21 mouse cellular contexts compared by ENCODE assay signal in genomic region chr19:43611110-43611509, GRCm38 (mm10). TPM values are rescaled to one million over a fixed set of nuclear protein-coding genes. Genes with fewer than 3 reads are reported as not detected.
DNase-seq lines count a peak whose midpoint lies in the region; ATAC-seq lines count a peak whose summit lies in the region.
"Had no signal": no experiment of that assay in that cellular context is flagged by ENCODE, and none has a peak within 500 bp of the region (broad histone marks: within the 10 kb centered on the region; RNA-seq: fewer than 3 reads in every experiment).

No protein-coding gene starts in this region.

- no peaks in the 10 kb centered on the region for H3K36me3 ChIP-seq in forebrain, embryonic 11.5 days (ENCODE audit: control insufficient read depth, insufficient read depth, low read length)
- no peaks in the 10 kb centered on the region for H3K36me3 ChIP-seq in forebrain, embryonic 14.5 days (ENCODE audit: control insufficient read depth, insufficient read depth, low read length)
- H3K36me3 ChIP-seq in megakaryocyte, embryonic 14.5 days (replicated peaks; ENCODE audit: low read length): no peaks in the 10 kb centered on the region
- no peaks in the 10 kb centered on the region for H3K36me3 ChIP-seq in embryonic facial prominence, embryonic 14.5 days (ENCODE audit: control insufficient read depth, insufficient read depth, low read length)
- no peaks in the 10 kb centered on the region for H3K36me3 ChIP-seq in limb, embryonic 11.5 days (ENCODE audit: control insufficient read depth, insufficient read depth, low read length)
- H3K36me3 ChIP-seq: midbrain, embryonic 15.5 days had no signal

- H3K27me3 ChIP-seq in forebrain, embryonic 11.5 days (ENCODE audit: control insufficient read depth, insufficient read depth, low read length): peaks cover 76% of the 10 kb centered on the region
- peaks cover 60% of the 10 kb centered on the region for H3K27me3 ChIP-seq in forebrain, embryonic 14.5 days (replicated peaks; ENCODE audit: control insufficient read depth, insufficient read depth, low read length)
- H3K27me3 ChIP-seq in megakaryocyte, embryonic 14.5 days (replicated peaks): peaks cover 97% of the 10 kb centered on the region
- peaks cover 88% of the 10 kb centered on the region for H3K27me3 ChIP-seq in embryonic facial prominence, embryonic 14.5 days (replicated peaks; ENCODE audit: control insufficient read depth, insufficient read depth, low read length)
- H3K27me3 ChIP-seq in limb, embryonic 11.5 days (ENCODE audit: control insufficient read depth, insufficient read depth, low read length): peaks cover 86% of the 10 kb centered on the region

- H3K4me1 ChIP-seq in forebrain, embryonic 11.5 days (replicated peaks; ENCODE audit: control insufficient read depth, insufficient read depth, low read length): peaks cover 38% of the 10 kb centered on the region
- peaks cover 6% of the 10 kb centered on the region; the same call in 1 of the 2 replicates for H3K4me1 ChIP-seq in forebrain, embryonic 14.5 days (ENCODE audit: control insufficient read depth, insufficient read depth, low read length)
- peaks cover 80% of the 10 kb centered on the region for H3K4me1 ChIP-seq in megakaryocyte, embryonic 14.5 days
- H3K4me1 ChIP-seq in embryonic facial prominence, embryonic 14.5 days (ENCODE audit: control insufficient read depth, insufficient read depth, low read length): no peaks in the 10 kb centered on the region
- peaks cover 12% of the 10 kb centered on the region; the same call in 1 of the 2 replicates for H3K4me1 ChIP-seq in limb, embryonic 11.5 days (ENCODE audit: control insufficient read depth, insufficient read depth, low read length)

- DNase-seq in forebrain, embryonic 11.5 days (ENCODE audit: low spot score): peak; percentile 60
- no peak for DNase-seq in forebrain, embryonic 14.5 days (ENCODE audit: low spot score)
- no peak for DNase-seq in embryonic facial prominence, embryonic 14.5 days (ENCODE audit: low spot score)
- peak; percentile 50 for DNase-seq in limb, embryonic 11.5 days (ENCODE audit: low spot score)
- DNase-seq in left cerebral cortex, postnatal 14 days (ENCODE audit: low spot score in 2 of 2): no peak
- DNase-seq in testis, postnatal 10 days (ENCODE audit: low spot score): no peak
- DNase-seq: adrenal gland, postnatal 36 days; cerebellum, adult 9-11 months; heart, adult 18-20 months; heart, postnatal 14 days; kidney, adult 18-20 months; lung, postnatal 36 days had no signal

- H3K27ac ChIP-seq in forebrain, embryonic 11.5 days (ENCODE audit: low read depth, low read length): no peak overlapping the region
- no peak overlapping the region for H3K27ac ChIP-seq in forebrain, embryonic 14.5 days (ENCODE audit: low read depth, low read length)
- H3K27ac ChIP-seq in embryonic facial prominence, embryonic 14.5 days (replicated peaks; ENCODE audit: low read depth, low read length): no peak overlapping the region
- H3K27ac ChIP-seq in limb, embryonic 11.5 days (replicated peaks; ENCODE audit: low read depth, low read length): no peak overlapping the region
- H3K27ac ChIP-seq: midbrain, embryonic 15.5 days had no signal

- H3K4me2 ChIP-seq in forebrain, embryonic 11.5 days (ENCODE audit: low read depth, low read length, severe bottlenecking): no peak overlapping the region
- H3K4me2 ChIP-seq in forebrain, embryonic 14.5 days (ENCODE audit: low read length): no peak overlapping the region
- H3K4me2 ChIP-seq in embryonic facial prominence, embryonic 14.5 days (ENCODE audit: low read depth, low read length): no peak overlapping the region
- no peak overlapping the region for H3K4me2 ChIP-seq in limb, embryonic 11.5 days (ENCODE audit: low read depth, severe bottlenecking)
- H3K4me2 ChIP-seq: midbrain, embryonic 15.5 days had no signal

- no peaks in the 10 kb centered on the region for H3K9me3 ChIP-seq in forebrain, embryonic 11.5 days (ENCODE audit: control insufficient read depth, low read length)
- H3K9me3 ChIP-seq in forebrain, embryonic 14.5 days (replicated peaks; ENCODE audit: control insufficient read depth, low read length): no peaks in the 10 kb centered on the region
- H3K9me3 ChIP-seq in megakaryocyte, embryonic 14.5 days: no peaks in the 10 kb centered on the region
- H3K9me3 ChIP-seq in embryonic facial prominence, embryonic 14.5 days (ENCODE audit: control insufficient read depth, low read length): no peaks in the 10 kb centered on the region
- no peaks in the 10 kb centered on the region for H3K9me3 ChIP-seq in limb, embryonic 11.5 days (ENCODE audit: control insufficient read depth, low read length)
- H3K9me3 ChIP-seq: midbrain, embryonic 15.5 days had no signal

- no peak for ATAC-seq in forebrain, embryonic 11.5 days (replicated peaks; ENCODE audit: low FRiP score)
- ATAC-seq in forebrain, embryonic 14.5 days: no peak
- ATAC-seq in megakaryocyte, adult 5-6 weeks (ENCODE audit: poor library complexity, severe bottlenecking): no peak
- no peak for ATAC-seq in embryonic facial prominence, embryonic 14.5 days (ENCODE audit: low read depth)
- ATAC-seq in limb, embryonic 11.5 days (ENCODE audit: insufficient number of reproducible peaks, low FRiP score, low TSS enrichment, low read depth): no peak
- ATAC-seq: midbrain, embryonic 15.5 days had no signal

- H3K9ac ChIP-seq in forebrain, embryonic 11.5 days (ENCODE audit: low read length): no peak overlapping the region
- H3K9ac ChIP-seq in forebrain, embryonic 14.5 days (ENCODE audit: low read length): no peak overlapping the region
- no peak overlapping the region for H3K9ac ChIP-seq in embryonic facial prominence, embryonic 14.5 days (ENCODE audit: low read depth, low read length)
- H3K9ac ChIP-seq in limb, embryonic 11.5 days (ENCODE audit: low read length): no peak overlapping the region
- H3K9ac ChIP-seq: midbrain, embryonic 15.5 days had no signal

- intact Hi-C loops in left cerebral cortex, postnatal 14 days (cut with DNase I): no loop called here

- no peak overlapping the region for H3K4me3 ChIP-seq in forebrain, embryonic 11.5 days (ENCODE audit: low read depth, low read length)
- H3K4me3 ChIP-seq in forebrain, embryonic 14.5 days (ENCODE audit: low read depth, low read length): no peak overlapping the region
- peak overlapping the region; percentile 81 for H3K4me3 ChIP-seq in megakaryocyte, embryonic 14.5 days (replicated peaks)
- 0 out of 2 replicates have a peak overlapping the region, but pooled peaks have one; percentile 5 for H3K4me3 ChIP-seq in embryonic facial prominence, embryonic 14.5 days (ENCODE audit: low read depth, low read length)
- H3K4me3 ChIP-seq in limb, embryonic 11.5 days (ENCODE audit: low read depth, low read length): no peak overlapping the region
- H3K4me3 ChIP-seq: erythroblast, embryonic 14.5 days; midbrain, embryonic 15.5 days had no signal

- 2% methylated on average over 8 of the region's 8 CpGs for whole genome bisulfite sequencing in forebrain, embryonic 11.5 days
- WGBS in forebrain, embryonic 14.5 days: 14% methylated on average over 8 of the region's 8 CpGs
- 16% methylated on average over 8 of the region's 8 CpGs for WGBS in embryonic facial prominence, embryonic 14.5 days
- 5% methylated on average over 8 of the region's 8 CpGs for WGBS in limb, embryonic 11.5 days

RNA-seq across cellular contexts. Expression of gene Nkx2-3, which starts 1.0 kb away (rescaled TPM):
- polyA plus RNA-seq in forebrain, embryonic 11.5 days (2014; fragmentation: Nextera tagmentation; extraction: Ambion mirVana): 4.1 and 5.7 TPM in 2 replicates
- polyA plus RNA-seq in forebrain, embryonic 14.5 days (2014; fragmentation: Nextera tagmentation; extraction: Ambion mirVana): 4.1 and 4.6 TPM in 2 replicates
- 0.18 TPM in 1 of 2 replicates, not detected in the other for polyA plus RNA-seq in megakaryocyte, embryonic 14.5 days (2012; ENCODE audit: insufficient read depth, low replicate concordance)
- total RNA-seq in megakaryocyte, adult 5-6 weeks (2015): not detected in 2 replicates
- not detected in 2 replicates for total RNA-seq in megakaryocyte, adult 5-6 weeks (2017)
- 2.0 and 2.4 TPM in 2 replicates for polyA plus RNA-seq in embryonic facial prominence, embryonic 14.5 days (2014; fragmentation: Nextera tagmentation; extraction: Ambion mirVana)
- polyA plus RNA-seq in limb, embryonic 11.5 days (2014; fragmentation: Nextera tagmentation; extraction: Ambion mirVana): not detected in 2 replicates
- not detected for total RNA-seq in left cerebral cortex, postnatal 14 days (2021)
- total RNA-seq: adrenal gland, postnatal 36 days; CH12.LX; gastrocnemius, adult 18-20 months; heart, adult 18-20 months; heart, postnatal 14 days; layer of hippocampus, postnatal 14 days; left cerebral cortex, postnatal 36 days had no signal
- polyA plus RNA-seq: erythroblast, embryonic 14.5 days; neural tube, embryonic 14.5 days had no signal

Comparison
In these comparisons a context has a peak if more than half of its experiments do, and no peak if none do; other contexts are left out.
1. DNase-seq: peak in forebrain, embryonic 11.5 days (single experiment) and limb, embryonic 11.5 days (single experiment); none in forebrain, embryonic 14.5 days (single experiment), embryonic facial prominence, embryonic 14.5 days (single experiment), left cerebral cortex, postnatal 14 days (0 of 2) and testis, postnatal 10 days (single experiment).
2. H3K4me3 ChIP-seq: peak in megakaryocyte, embryonic 14.5 days (single experiment) and embryonic facial prominence, embryonic 14.5 days (single experiment); none in forebrain, embryonic 11.5 days (single experiment), forebrain, embryonic 14.5 days (single experiment) and limb, embryonic 11.5 days (single experiment).